Mouse (Mus musculus) heart, embryonic 12.5 days (tissue): ENCODE results near the gene Acvr1b. TPM values are rescaled to one million over a fixed set of nuclear protein-coding genes. Genes with fewer than 3 reads are reported as not detected.

ENCODE experiments used
- ATAC-seq: fragments of 200-750 bp; cut with Nextera tagmentation; 2 replicates; pipeline ENCODE4 v1.8.0; 2017; ENCODE audit warnings: moderate TSS enrichment, moderate library complexity; ENCODE audit not compliant: insufficient number of reproducible peaks, low FRiP score
- H3K27ac ChIP-seq: fragments of 300-500 bp; sonication (generic); 2 replicates; pipeline ENCODE4 v1.5.1; 2016; ENCODE audit warnings: mild to moderate bottlenecking, moderate library complexity; ENCODE audit not compliant: poor library complexity, severe bottlenecking
- H3K27me3 ChIP-seq: fragments of 300-500 bp; sonication (generic); replicated peaks from 2 replicates; pipeline ENCODE4 v1.6.1; 2016; ENCODE audit warnings: mild to moderate bottlenecking, moderate library complexity
- H3K36me3 ChIP-seq: fragments of 300-500 bp; sonication (generic); 2 replicates; pipeline ENCODE4 v1.6.1; 2016; ENCODE audit warnings: mild to moderate bottlenecking, moderate library complexity
- H3K4me1 ChIP-seq: fragments of 300-500 bp; sonication (generic); replicated peaks from 2 replicates; pipeline ENCODE4 v1.6.1; 2016; ENCODE audit warnings: mild to moderate bottlenecking
- H3K4me2 ChIP-seq: fragments of 300-500 bp; sonication (generic); 2 replicates; pipeline ENCODE4 v1.6.1; 2016; ENCODE audit warnings: mild to moderate bottlenecking, moderate library complexity
- H3K4me3 ChIP-seq: fragments of 300-500 bp; sonication (generic); 2 replicates; pipeline ENCODE4 v1.5.1; 2016; ENCODE audit warnings: mild to moderate bottlenecking
- H3K9ac ChIP-seq: fragments of 300-500 bp; sonication (generic); 2 replicates; pipeline ENCODE4 v1.6.1; 2016; ENCODE audit warnings: mild to moderate bottlenecking, moderate library complexity
- H3K9me3 ChIP-seq: fragments of 300-500 bp; sonication (generic); replicated peaks from 2 replicates; pipeline ENCODE4 v1.6.1; 2016; ENCODE audit warnings: mild to moderate bottlenecking, moderate library complexity
- WGBS: fragments of 180-500 bp; shearing (Covaris S2); methylation state at CpG from one replicate; pipeline ENCODE4 v1.1.7; 2016; 5-methylcytosine and 5-hydroxymethylcytosine counted together
- polyA plus RNA-seq: library from polyadenylated mRNA; unstranded; fragments of >200 nt; fragmentation: Nextera tagmentation; extraction: Ambion mirVana; gene quantifications from 2 replicates; pipeline ENCODE4 v1.2.1, GENCODE M21; 2016

The Acvr1b gene
- polyA plus RNA-seq, 1 experiment from 2014 or later = 6.8 TPM

DNA sequence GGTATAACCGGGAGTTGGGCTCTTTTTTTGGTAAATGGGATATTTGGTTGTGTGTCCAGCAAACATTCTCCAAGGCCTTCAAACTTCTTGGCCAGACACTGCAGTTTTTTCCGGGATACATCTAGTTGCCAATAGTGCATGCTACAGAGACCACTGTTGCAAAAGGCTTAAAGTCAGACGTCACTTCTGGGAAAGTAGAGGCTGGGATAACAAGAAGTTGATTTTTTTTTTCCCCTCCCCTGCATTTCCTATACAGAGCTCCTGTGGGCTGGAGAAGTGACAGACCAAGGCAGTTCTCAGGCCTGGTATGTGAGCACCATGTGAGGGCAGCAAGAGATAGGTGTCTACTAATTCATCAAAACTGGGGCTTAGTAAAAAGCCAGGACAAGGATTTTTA, 2.4 kb downstream of the Acvr1b start:
- Histone ChIP-seq H3K27me3 (no peaks in the 10 kb centered on the region), H3K9me3 (no peaks in the 10 kb centered on the region), H3K9ac (no peak overlapping the region), H3K4me3 (peak overlapping the region; percentile 94; the same call in 1 of the 2 replicates), H3K36me3 (no peaks in the 10 kb centered on the region), H3K4me1 (peaks cover 69% of the 10 kb centered on the region), H3K4me2 (peak overlapping the region; percentile 98), H3K27ac (peak overlapping the region; percentile 92)
- WGBS = 40% methylated on average over 3 of the region's 3 CpGs
- no peak for ATAC-seq

DNA sequence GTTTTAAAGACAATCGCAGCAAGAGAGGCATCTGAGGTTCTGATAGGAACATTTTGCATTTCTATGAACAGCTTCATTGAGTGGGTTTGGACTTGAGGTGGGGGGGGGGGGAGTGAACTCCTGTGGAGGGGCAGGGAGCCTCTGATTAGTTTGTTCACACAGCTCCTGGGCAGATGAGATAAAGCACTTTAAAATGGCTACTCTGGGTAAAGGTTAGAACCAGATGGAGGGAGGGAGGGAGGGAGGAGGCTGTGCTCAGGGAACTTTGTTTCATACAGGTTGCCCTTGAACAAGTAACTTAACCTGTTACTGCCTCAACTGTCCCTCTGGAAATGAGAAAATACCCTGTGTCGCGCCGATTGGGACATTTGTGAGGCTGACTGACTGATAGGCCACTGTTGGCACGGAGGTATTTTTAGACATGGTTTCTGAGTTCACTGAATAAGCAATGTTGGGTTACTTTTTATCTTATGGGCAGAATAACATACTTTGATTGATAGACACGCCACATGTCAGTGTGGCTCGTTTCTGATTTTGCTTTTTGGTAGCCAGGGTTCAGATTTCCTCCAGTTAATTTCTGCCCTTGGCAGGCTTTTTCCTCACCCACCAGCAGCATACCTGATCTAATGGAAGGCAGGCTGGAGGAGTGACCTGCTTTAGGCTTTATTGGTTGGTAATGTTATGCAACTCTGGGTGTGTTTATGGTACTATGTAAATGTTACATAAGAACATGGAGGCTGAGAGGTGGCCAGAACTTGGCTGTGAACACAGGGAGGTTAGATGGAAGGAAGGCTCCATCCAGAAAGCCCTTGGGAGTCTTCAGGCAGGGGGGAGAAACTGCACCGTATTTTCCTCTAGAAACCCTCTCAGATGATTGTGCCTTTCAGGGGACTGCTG, 3.2 kb downstream of the Acvr1b start:
- peaks cover 73% of the 10 kb centered on the region for H3K4me1 ChIP-seq
- 26% methylated on average over 8 of the region's 8 CpGs for WGBS
- 0 out of 2 replicates have a peak, but pooled peaks have one; percentile 15 for ATAC-seq
- H3K27me3 ChIP-seq = no peaks in the 10 kb centered on the region
- peak overlapping the region; percentile 16; the same call in 1 of the 2 replicates for H3K4me3 ChIP-seq
- H3K36me3 ChIP-seq = no peaks in the 10 kb centered on the region
- H3K27ac ChIP-seq = peak overlapping the region; percentile 92
- H3K9ac ChIP-seq = 0 out of 2 replicates have a peak overlapping the region, but pooled peaks have one; percentile 25
- H3K9me3 ChIP-seq = no peaks in the 10 kb centered on the region
- peak overlapping the region; percentile 98 for H3K4me2 ChIP-seq

DNA sequence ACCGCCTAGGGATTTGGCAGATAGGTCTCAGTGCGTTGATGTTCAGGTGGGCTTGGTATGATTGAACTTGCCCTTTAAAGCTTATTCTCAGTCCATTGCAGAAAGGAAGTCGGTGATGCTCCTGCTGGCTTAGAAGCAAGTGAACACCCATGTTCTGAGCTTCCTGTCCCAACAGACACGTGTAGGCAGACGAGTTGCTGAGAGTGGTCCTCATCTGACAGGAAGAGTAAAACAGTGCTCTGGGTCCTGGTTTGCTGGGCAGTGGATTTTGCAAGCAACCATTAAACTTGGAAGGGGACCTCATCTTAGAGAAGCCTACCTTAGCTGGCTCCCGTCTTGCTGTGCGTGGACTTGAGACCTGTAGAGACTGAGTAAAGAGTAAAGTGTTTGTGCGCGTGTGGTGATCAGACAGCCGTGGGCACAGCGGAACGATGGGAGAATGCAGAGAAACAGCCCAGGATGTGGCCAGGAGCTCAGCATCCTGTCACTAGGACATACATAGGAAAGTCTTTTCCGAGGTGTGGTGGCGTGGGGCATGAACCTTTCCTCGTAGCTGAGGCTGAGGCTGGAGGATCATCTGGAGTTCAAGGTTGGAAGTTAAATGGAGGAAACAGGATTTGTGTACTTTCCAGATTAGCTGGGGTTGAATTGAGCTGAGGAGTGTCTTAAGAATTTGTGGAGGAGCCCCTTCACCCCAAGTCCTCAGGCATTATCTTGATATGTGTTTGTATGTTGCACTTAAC, 6.7 kb downstream of the Acvr1b start:
- H3K4me1 ChIP-seq = peaks cover 72% of the 10 kb centered on the region

DNA sequence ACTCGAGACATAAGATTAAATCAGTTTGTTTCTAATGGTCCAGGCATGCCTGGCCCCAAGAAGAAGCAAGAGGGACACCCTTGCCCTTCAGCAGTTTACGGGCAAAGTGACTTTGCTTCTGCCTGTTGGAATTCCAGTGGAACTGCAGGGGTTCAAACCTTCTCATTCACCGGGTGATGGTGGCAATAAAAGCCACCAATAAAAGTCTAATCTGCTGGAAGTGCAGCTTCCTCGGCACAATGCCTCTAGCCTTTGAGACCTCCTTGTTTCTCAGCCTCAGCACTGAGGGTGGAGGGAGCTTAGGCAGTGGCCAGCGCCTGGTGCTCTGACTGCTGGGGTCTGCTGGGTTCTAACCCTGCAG, 7.2 kb downstream of the Acvr1b start:
- Histone ChIP-seq H3K4me1 (peaks cover 66% of the 10 kb centered on the region), H3K9me3 (no peaks in the 10 kb centered on the region), H3K9ac (peak overlapping the region; percentile 29), H3K36me3 (peaks cover 4% of the 10 kb centered on the region), H3K4me3 (no peak overlapping the region), H3K27ac (peak overlapping the region; percentile 41; the same call in 1 of the 2 replicates), H3K4me2 (no peak overlapping the region), H3K27me3 (no peaks in the 10 kb centered on the region)
- ATAC-seq = no peak
- WGBS = 34% methylated on average over 5 of the region's 5 CpGs

More for the DNA sequence above, 6.7 kb downstream of the Acvr1b start:
- Histone ChIP-seq H3K4me3 (no peak overlapping the region), H3K4me2 (no peak overlapping the region), H3K27ac (no peak overlapping the region), H3K27me3 (no peaks in the 10 kb centered on the region), H3K36me3 (peaks cover 2% of the 10 kb centered on the region), H3K9me3 (no peaks in the 10 kb centered on the region), H3K9ac (no peak overlapping the region)
- ATAC-seq = no peak
- 66% methylated on average over 15 of the region's 15 CpGs for WGBS

DNA sequence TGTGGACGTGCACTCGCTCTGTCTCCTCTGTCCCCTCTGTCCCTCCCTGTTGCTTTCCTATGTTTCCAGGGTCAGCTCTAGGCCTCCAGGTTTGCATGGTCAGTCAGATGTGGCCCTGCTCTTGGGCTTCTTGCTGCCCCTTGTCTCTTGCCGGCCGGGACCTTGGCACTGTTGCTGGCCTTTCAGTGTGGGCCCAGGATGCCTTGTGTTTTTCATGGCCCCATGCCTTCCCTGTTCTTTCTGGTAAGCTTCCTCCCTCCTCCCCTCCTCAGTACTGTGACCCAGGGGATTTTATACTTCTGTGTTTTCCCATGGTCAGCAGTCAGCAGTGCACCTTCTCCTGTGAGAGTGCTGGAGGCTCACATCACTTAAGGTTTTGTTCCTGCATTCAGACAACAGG, 7.6 kb downstream of the Acvr1b start:
- H3K4me3 ChIP-seq = no peak overlapping the region
- no peak overlapping the region for H3K4me2 ChIP-seq
- peaks cover 8% of the 10 kb centered on the region for H3K36me3 ChIP-seq
- H3K4me1 ChIP-seq = peaks cover 62% of the 10 kb centered on the region
- peak overlapping the region; percentile 29 for H3K9ac ChIP-seq
- H3K9me3 ChIP-seq = no peaks in the 10 kb centered on the region
- ATAC-seq = no peak
- 42% methylated on average over 4 of the region's 4 CpGs for WGBS
- H3K27me3 ChIP-seq = no peaks in the 10 kb centered on the region
- peak overlapping the region; percentile 41; the same call in 1 of the 2 replicates for H3K27ac ChIP-seq

DNA sequence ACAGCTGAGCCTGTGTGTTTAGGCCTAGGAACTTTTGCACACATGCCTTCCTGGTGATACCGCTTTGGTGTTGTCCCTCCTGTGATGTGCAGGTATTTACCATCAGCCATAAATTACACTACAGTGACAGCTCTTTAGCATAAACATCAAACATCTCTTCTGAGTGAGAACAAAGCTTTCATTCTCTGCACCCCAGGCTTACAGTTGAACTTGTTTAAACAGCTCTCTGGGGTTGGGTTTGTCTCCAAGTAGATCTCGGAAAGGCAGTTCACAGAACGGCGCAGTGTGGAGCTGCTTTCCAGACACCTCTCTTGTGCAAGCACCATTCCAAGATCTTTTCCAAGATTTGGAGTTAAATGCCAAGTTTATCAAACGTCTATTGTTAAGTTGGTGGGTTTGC, 8.8 kb downstream of the Acvr1b start:
- Histone ChIP-seq H3K36me3 (peaks cover 8% of the 10 kb centered on the region), H3K9me3 (no peaks in the 10 kb centered on the region), H3K9ac (no peak overlapping the region), H3K27ac (no peak overlapping the region), H3K4me3 (no peak overlapping the region), H3K4me1 (peaks cover 50% of the 10 kb centered on the region), H3K27me3 (no peaks in the 10 kb centered on the region), H3K4me2 (no peak overlapping the region)
- 60% methylated on average over 5 of the region's 5 CpGs for WGBS
- ATAC-seq = no peak

DNA sequence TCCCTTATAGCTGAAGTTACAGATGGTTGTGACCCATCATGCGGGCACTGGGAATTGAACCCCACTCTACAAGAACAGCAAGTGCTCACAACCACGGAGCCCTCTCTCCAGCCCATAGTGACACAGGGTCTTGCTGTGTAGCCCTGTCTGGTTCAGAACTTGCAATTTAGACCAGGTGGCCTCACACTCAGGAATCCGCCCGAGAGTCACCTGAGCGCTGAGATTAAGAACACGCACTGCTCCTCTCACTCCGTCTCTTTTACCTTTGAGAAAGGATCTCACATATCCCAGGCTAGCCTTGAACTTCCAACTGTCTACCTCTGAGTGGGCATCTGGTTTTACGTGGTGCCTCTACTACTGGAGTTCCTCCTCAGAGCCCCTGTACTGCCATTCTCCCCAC, 10.4 kb downstream of the Acvr1b start:
- peaks cover 8% of the 10 kb centered on the region for H3K36me3 ChIP-seq
- 95% methylated on average over 8 of the region's 8 CpGs for WGBS
- no peaks in the 10 kb centered on the region for H3K27me3 ChIP-seq
- no peak overlapping the region for H3K4me3 ChIP-seq
- H3K4me1 ChIP-seq = peaks cover 42% of the 10 kb centered on the region
- no peaks in the 10 kb centered on the region for H3K9me3 ChIP-seq
- H3K27ac ChIP-seq = no peak overlapping the region
- ATAC-seq = no peak; the same call in 1 of the 2 replicates
- H3K4me2 ChIP-seq = no peak overlapping the region
- no peak overlapping the region for H3K9ac ChIP-seq

DNA sequence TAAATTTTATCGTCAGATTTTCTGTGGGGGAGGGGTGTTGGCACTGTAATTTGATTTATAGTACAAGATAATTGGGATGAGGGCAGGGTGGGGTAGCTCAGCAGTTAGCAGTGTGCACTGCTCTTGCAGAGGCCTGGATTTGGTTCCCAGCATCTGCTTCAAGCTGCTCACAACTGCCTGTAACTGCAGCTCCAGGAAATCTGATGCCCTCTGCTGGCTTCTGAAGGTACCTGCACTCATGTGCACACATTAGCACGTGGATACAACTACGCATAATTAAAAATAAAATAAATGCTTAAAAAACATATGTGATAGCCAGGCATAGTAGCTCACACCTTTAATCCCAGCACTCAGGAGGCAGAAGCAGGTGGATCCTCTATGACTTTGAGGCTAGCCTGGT, 11.7 kb downstream of the Acvr1b start:
- Histone ChIP-seq H3K36me3 (peaks cover 8% of the 10 kb centered on the region), H3K4me1 (peaks cover 42% of the 10 kb centered on the region), H3K9ac (no peak overlapping the region), H3K27me3 (no peaks in the 10 kb centered on the region), H3K4me2 (no peak overlapping the region), H3K27ac (no peak overlapping the region), H3K4me3 (no peak overlapping the region), H3K9me3 (no peaks in the 10 kb centered on the region)
- no peak for ATAC-seq
- WGBS = 92% methylated on average over 3 of the region's 3 CpGs

DNA sequence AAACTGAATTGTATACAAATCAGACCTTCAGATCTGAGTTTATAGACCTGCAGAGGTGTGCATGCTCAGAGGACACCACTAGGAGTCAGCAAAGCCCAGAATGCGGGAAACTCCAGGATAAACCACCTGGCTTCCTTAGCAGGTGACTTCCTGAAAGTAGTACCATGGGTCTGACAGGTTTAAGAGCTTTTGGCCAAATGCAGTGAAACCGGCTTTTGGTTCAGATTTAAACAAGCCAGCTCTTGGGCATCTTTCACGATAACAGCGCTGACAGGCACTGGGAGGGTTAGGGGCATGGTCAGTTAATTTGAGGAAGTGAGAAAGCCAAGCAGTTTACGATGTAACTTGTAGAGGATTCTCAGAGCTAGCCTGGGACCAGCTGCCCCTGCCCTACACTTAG, 14.0 kb downstream of the Acvr1b start:
- no peaks in the 10 kb centered on the region for H3K9me3 ChIP-seq
- ATAC-seq = no peak
- no peaks in the 10 kb centered on the region for H3K27me3 ChIP-seq
- 78% methylated on average over 5 of the region's 5 CpGs for WGBS
- H3K27ac ChIP-seq = no peak overlapping the region
- H3K4me2 ChIP-seq = no peak overlapping the region
- H3K4me3 ChIP-seq = no peak overlapping the region
- peaks cover 47% of the 10 kb centered on the region for H3K4me1 ChIP-seq
- no peak overlapping the region for H3K9ac ChIP-seq
- H3K36me3 ChIP-seq = peaks cover 8% of the 10 kb centered on the region

DNA sequence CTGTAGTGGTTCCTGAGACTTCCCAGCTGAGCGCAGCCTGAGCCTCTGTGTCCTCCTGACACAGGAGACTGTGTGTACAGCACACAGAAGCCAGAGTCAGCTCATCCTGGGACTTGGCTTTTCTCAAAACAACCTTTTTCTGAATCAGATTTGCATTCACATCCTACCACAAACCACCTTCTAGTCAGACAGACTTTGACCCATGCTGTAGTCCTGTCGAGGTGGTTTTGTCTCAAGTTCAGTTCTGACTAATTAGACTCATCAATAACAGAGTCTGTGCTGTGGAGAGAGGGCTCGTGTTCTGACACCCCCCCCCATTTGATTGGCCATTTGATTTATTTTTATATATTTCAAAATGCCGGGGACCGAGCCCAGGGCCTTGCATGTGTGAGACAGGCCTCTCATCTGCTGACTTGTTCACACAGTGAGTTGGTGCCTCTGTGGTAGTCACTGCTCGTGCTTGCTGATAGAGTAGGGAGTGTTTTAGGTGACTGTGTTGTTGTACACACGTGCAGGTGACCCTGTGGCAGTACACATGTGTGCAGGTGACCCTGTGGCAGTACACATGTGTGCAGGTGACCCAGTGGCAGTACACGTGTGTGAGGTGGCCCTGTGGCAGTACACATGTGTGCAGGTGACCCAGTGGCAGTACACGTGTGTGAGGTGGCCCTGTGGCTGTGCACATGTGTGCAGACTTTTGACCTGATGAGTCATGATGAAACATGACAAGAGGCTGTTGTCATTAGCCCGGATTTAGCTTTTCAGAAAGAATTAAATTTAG, 16.3 kb downstream of the Acvr1b start:
- H3K9me3 ChIP-seq = no peaks in the 10 kb centered on the region
- H3K4me1 ChIP-seq = peaks cover 62% of the 10 kb centered on the region
- no peak overlapping the region for H3K4me3 ChIP-seq
- WGBS = 70% methylated on average over 10 of the region's 10 CpGs
- no peaks in the 10 kb centered on the region for H3K27me3 ChIP-seq
- H3K4me2 ChIP-seq = no peak overlapping the region
- H3K36me3 ChIP-seq = peaks cover 21% of the 10 kb centered on the region
- no peak overlapping the region for H3K9ac ChIP-seq
- ATAC-seq = no peak
- 0 out of 2 replicates have a peak overlapping the region, but pooled peaks have one; percentile 6 for H3K27ac ChIP-seq
